Mouse (Mus musculus): ENCODE data around the gene Nr2f2. TPM values are rescaled to one million over a fixed set of nuclear protein-coding genes. Genes with fewer than 3 reads are reported as not detected.

Gene Nr2f2
- total RNA-seq, 2 experiments from 2014 or later, result not detected

DNA sequence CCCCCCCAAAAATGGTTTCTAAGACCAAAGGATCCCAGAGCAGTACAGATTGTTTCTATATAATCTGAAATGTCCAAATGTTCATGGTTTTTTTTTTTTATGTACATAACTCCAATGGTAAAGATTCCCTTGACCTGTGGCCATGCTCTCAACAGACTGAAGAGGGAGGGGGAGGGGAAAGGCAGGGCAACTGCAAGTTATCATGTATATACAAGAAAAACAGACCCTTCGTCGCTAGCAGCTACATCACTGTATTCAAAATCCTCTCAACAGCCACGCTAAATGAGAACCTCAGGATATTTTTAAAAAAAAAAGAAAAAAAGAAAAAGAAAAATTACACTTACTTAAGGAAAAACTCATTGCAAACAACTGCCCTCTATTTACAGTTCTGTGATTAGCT, 13.9 kb downstream of the Nr2f2 start:
- no peak for ATAC-seq (ENCODE audit: poor library complexity, severe bottlenecking)

DNA sequence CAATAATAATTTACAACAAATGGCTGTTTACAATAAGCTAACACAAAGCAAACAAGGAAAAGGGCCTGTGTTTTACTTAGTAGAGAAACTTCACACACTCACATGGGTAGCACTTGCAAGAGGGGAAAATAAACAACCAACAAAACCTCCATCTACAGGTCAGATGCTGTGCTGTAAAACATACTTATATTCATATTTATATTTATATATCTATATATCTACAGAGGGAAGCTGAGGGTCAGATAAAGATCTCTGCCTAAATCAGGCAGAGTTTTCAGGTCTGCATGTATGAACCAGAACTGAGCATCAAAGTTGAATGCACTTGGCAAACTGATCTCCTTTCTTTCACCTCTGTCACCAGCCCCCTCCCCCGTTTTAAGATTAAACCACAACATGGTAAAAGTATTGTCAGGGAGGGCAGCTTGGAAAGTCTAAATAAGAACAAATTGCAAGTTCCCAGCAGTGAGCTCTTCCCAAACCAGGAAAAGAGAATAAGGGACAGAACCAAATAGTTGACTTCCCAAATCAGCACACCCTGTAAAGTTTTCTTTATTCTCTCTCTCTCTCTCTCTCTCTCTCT, 14.5 kb downstream of the Nr2f2 start:
- ATAC-seq (ENCODE audit: poor library complexity, severe bottlenecking), result no peak

DNA sequence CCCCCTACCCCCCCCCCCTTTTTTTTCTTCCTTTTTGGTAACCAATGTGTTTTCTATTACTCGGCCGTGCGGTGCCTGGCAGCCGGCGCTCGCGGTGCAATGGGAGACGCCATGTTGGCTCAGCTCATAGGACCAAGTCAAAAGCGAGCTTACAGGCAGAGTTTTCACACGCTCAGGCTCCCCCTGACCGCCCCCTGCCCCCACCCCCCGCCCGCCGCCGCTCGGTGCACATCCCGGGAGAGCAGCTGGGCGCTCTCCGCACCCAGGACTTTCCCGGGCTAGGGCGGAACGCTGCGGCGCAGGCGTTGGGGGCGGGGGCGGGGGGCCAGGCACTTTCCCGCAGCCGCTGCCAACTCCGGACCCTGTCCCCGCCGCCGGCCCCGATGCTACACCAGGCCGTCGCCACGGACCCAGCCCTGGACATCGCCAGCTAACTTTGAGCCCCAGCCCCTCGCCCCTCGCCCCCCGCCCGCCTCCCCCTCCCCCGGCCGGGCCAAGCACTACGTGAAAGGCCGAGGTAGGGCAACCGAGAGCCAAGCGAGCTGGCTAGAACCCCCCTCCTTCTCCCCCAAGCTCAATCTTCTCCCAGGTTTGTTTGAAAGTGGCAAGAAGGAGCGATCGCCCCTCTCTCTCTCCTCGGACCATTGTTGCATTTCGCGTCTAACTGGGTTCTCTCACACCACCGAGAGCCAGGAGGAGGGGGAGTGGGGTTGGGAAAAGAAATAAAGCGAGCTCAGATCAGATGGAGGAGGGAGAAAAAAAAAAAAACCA, 15.6 kb downstream of the Nr2f2 start:
- no peak for ATAC-seq (ENCODE audit: poor library complexity, severe bottlenecking)

GRCm38 (mm10) chr7:70349981-70350670, 16.4 kb downstream of the Nr2f2 start:
- ATAC-seq (ENCODE audit: poor library complexity, severe bottlenecking), result no peak

- ATAC-seq (ENCODE audit: poor library complexity, severe bottlenecking), result no peak
Measured at GRCm38 (mm10) chr7:70348977-70349615, 17.4 kb downstream of the Nr2f2 start.

GRCm38 (mm10) chr7:70348064-70348976, 18.2 kb downstream of the Nr2f2 start:
- no peak for ATAC-seq (ENCODE audit: poor library complexity, severe bottlenecking)

DNA sequence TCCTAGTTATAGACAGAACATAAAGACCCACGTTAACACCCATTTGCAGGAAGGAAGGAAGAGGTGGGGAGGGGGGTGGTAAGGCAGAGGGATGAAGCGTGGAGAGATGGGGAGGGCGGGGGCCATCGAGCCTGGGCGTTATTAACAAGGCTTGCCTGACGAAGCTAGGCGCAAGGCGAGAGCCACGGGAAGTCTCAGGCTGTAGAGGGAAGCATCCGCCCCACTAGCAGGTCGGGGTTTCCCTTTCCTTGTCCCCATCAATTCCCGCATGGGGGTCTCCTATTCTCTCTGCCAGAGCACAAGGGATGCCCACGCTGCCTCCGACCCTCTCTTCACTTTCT, 18.9 kb downstream of the Nr2f2 start:
- no peak for ATAC-seq (ENCODE audit: poor library complexity, severe bottlenecking)

- ATAC-seq (ENCODE audit: poor library complexity, severe bottlenecking), result no peak
Measured at GRCm38 (mm10) chr7:70346951-70347617, 19.5 kb downstream of the Nr2f2 start.

- no peak for ATAC-seq (ENCODE audit: poor library complexity, severe bottlenecking)
Measured at GRCm38 (mm10) chr7:70346010-70346536, 20.5 kb downstream of the Nr2f2 start.

DNA sequence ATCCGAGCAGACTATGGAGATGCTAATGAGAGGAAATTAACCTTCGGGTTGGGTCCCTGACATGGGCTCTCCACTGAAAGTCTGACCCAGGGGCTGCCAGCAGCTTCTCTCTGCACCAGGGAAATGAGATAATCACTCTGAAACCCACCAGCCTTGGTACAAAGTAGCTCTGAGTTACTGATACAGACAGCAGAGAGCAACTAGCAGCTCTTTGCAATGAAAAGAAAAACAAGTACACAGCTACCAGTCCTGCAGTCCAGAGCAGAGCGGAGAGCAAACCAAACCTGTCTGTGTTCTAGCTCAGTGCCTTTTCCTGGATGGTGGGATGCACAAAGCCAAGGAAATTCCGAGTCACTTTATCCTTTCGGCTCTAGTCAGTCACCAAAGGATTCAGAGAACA, 23.1 kb downstream of the Nr2f2 start:
- ATAC-seq (ENCODE audit: poor library complexity, severe bottlenecking), result no peak

GRCm38 (mm10) chr7:70342771-70343170, 23.8 kb downstream of the Nr2f2 start:
- no peak for ATAC-seq (ENCODE audit: poor library complexity, severe bottlenecking)

DNA sequence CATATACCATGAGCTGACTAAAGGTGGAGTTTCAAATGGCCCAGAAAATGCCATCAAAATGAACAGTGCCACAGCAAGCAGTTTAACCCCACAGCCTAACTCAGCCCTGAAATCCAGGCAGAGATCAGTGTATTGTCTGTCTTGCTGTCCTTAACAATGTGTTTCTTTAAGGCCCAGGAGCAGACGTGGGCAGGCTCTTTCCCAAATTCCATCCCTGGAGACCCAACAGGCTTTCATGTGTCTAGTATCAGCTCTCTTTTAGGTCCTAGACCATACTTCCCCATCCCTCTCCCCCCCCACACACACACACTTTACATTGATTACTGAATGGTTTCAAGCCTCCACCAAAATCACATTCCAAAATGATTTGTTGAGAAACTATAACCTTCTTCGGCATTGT, 24.5 kb downstream of the Nr2f2 start:
- ATAC-seq (ENCODE audit: poor library complexity, severe bottlenecking), result no peak

- no peak for ATAC-seq (ENCODE audit: poor library complexity, severe bottlenecking)
Measured at GRCm38 (mm10) chr7:70339998-70340630, 26.4 kb downstream of the Nr2f2 start.

GRCm38 (mm10) chr7:70338265-70338640, 28.3 kb downstream of the Nr2f2 start:
- no peak for ATAC-seq (ENCODE audit: poor library complexity, severe bottlenecking)

- no peak for ATAC-seq (ENCODE audit: poor library complexity, severe bottlenecking)
Measured at GRCm38 (mm10) chr7:70337581-70338264, 28.8 kb downstream of the Nr2f2 start.

DNA sequence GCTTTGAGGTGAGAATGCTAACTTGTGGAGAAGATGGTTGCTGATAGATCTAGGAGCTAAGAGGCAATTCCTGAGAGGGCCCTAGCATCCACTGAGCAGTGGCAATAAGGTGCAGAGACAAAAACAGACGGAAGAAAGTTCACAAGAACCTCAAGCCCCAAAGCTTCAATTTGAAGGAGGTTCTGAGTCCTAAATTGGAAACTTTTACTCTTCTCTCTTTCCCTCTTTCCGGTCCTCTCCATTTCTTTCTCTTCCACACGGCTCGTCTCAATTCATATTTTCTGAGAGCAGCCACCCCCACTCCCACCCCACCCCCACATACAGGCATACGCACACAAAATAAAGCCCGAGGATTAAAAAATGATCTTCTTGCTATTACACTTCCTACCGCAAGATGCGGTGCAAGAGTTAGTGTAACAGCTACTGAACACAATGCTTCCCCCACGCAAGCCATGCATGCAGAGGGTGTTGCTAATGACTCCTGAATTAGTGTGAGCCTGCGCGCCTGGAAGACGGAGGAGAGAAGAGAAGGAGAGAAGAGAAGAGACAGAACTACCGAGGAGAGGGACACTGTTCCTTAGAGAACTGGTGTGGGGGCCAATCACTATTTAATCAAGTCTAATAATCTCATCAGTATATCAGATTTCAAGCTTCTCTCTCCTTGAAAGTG, 29.8 kb downstream of the Nr2f2 start:
- ATAC-seq (ENCODE audit: poor library complexity, severe bottlenecking), result no peak

DNA sequence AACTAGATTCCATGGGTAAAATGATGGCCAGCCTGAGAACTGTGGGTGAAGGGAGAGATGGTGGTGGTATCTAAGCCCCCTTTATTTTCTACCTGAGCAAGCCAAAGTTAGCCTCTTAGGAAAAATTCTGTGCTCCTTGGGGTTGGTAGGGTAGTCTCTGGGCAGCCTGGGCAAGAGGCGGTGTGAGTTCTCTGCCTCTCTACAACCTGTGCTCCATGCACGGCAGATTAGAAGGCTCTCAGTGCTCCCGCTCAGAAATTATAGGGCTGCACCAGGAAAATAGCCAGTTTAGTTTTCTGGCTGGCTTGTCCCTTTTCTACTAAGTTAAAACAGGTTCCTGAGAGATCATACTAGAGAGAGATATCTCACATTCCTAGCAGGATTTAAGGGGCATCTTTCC, 30.4 kb downstream of the Nr2f2 start:
- ATAC-seq (ENCODE audit: poor library complexity, severe bottlenecking), result no peak

DNA sequence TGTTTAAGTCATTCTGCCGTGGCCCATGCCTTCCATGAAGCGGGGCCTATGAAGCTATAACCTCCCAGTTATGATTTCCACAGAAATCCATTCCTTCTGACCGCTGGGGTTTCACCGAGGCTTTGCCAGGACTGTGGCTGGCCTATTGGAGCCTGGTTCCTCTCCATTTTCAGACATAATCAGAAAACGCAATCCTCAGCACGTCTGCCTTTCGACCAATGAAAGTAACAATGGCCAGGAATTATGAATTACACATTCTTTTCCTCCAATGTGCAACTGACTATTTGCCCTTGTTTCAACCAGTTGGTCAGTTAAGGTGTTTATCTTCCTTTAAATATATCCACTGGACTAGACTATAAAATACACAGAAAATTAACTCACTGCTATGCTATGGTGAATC, 31.1 kb downstream of the Nr2f2 start:
- no peak for ATAC-seq (ENCODE audit: poor library complexity, severe bottlenecking)

Data from megakaryocyte, adult 5-6 weeks (primary cell).